Mouse (Mus musculus): ENCODE measurements around the gene Ubtf.

Gene Ubtf

GRCm38 (mm10) chr11:102318576-102319409 lies 749 bp downstream of the Ubtf start:
- DNase-seq (ENCODE audit: extremely low spot score, low spot score): peak; percentile 81

- DNase-seq (ENCODE audit: extremely low spot score, low spot score): peak; percentile 87
Measured at GRCm38 (mm10) chr11:102317901-102318575, 1.5 kb downstream of the Ubtf start.

GRCm38 (mm10) chr11:102317298-102317900 lies 2.1 kb downstream of the Ubtf start:
- DNase-seq (ENCODE audit: extremely low spot score, low spot score): no peak

GRCm38 (mm10) chr11:102316572-102317297 lies 2.8 kb downstream of the Ubtf start:
- DNase-seq (ENCODE audit: extremely low spot score, low spot score): peak; percentile 86

- DNase-seq (ENCODE audit: extremely low spot score, low spot score): no peak
Measured at GRCm38 (mm10) chr11:102315690-102316571, 3.6 kb downstream of the Ubtf start.

- no peak for DNase-seq (ENCODE audit: extremely low spot score, low spot score)
Measured at GRCm38 (mm10) chr11:102314321-102314720, 5.2 kb downstream of the Ubtf start.

GRCm38 (mm10) chr11:102312586-102312985 lies 7.0 kb downstream of the Ubtf start:
- DNase-seq (ENCODE audit: extremely low spot score, low spot score): no peak

- DNase-seq (ENCODE audit: extremely low spot score, low spot score): no peak
Measured at GRCm38 (mm10) chr11:102311966-102312365, 7.6 kb downstream of the Ubtf start.

GRCm38 (mm10) chr11:102310768-102311695 lies 8.5 kb downstream of the Ubtf start:
- no peak for DNase-seq (ENCODE audit: extremely low spot score, low spot score)

- DNase-seq (ENCODE audit: extremely low spot score, low spot score): no peak
Measured at GRCm38 (mm10) chr11:102309821-102310617, 9.5 kb downstream of the Ubtf start.

- peak; percentile 99 for DNase-seq (ENCODE audit: extremely low spot score, low spot score)
Measured at GRCm38 (mm10) chr11:102308979-102309378, 10.6 kb downstream of the Ubtf start.

GRCm38 (mm10) chr11:102308104-102308503 lies 11.4 kb downstream of the Ubtf start:
- no peak for DNase-seq (ENCODE audit: extremely low spot score, low spot score)

- no peak for DNase-seq (ENCODE audit: extremely low spot score, low spot score)
Measured at GRCm38 (mm10) chr11:102305359-102305758, 14.2 kb downstream of the Ubtf start.

- no peak for DNase-seq (ENCODE audit: extremely low spot score, low spot score)
Measured at GRCm38 (mm10) chr11:102304141-102304540, 15.4 kb downstream of the Ubtf start.

- peak; percentile 74 for DNase-seq (ENCODE audit: extremely low spot score, low spot score)
Measured at GRCm38 (mm10) chr11:102299839-102300238, 19.7 kb downstream of the Ubtf start.

GRCm38 (mm10) chr11:102297577-102298556 lies 21.7 kb downstream of the Ubtf start:
- no peak for DNase-seq (ENCODE audit: extremely low spot score, low spot score)

Measured in neural tube, embryonic 10.5 days (tissue).